ENCODE assay signal across 8 mouse cellular contexts in genomic region chr3:96401832-96402501, GRCm38 (mm10). TPM values are rescaled to one million over a fixed set of nuclear protein-coding genes. Genes with fewer than 3 reads are reported as not detected.
DNase-seq lines count a peak whose midpoint lies in the region; ATAC-seq and TF ChIP-seq lines count a peak whose summit lies in the region.

No protein-coding gene starts in this region.

- H3K9ac ChIP-seq in kidney, postnatal 0 days (ENCODE audit: low read depth, low read length): no peak overlapping the region
- no peak overlapping the region for H3K9ac ChIP-seq in intestine, embryonic 14.5 days (ENCODE audit: low read length)

- ATAC-seq in kidney, postnatal 0 days (replicated peaks; ENCODE audit: low FRiP score, low read depth): no peak; the same call in 1 of the 2 replicates
- peak; percentile 70 for ATAC-seq in intestine, embryonic 14.5 days (replicated peaks; ENCODE audit: low FRiP score, low TSS enrichment, low read depth)

- H3K36me3 ChIP-seq in kidney, postnatal 0 days (ENCODE audit: insufficient read depth, low read length): no peaks in the 10 kb centered on the region
- H3K36me3 ChIP-seq in forebrain, embryonic 10.5 days (replicated peaks): no peaks in the 10 kb centered on the region
- no peaks in the 10 kb centered on the region for H3K36me3 ChIP-seq in intestine, embryonic 14.5 days (ENCODE audit: control insufficient read depth, insufficient read depth, low read length)
- H3K36me3 ChIP-seq in midbrain, embryonic 10.5 days: no peaks in the 10 kb centered on the region

- H3K4me2 ChIP-seq in kidney, postnatal 0 days (ENCODE audit: low read length): peak overlapping the region; percentile 39
- peak overlapping the region; percentile 43 for H3K4me2 ChIP-seq in intestine, embryonic 14.5 days (ENCODE audit: low read length)

- 1% methylated on average over 41 of the region's 41 CpGs for WGBS in kidney, postnatal 0 days
- WGBS in forebrain, embryonic 10.5 days: under 1% methylated on average over 41 of the region's 41 CpGs
- 1% methylated on average over 41 of the region's 41 CpGs for WGBS in intestine, embryonic 14.5 days
- under 1% methylated on average over 41 of the region's 41 CpGs for WGBS in midbrain, embryonic 10.5 days

- H3K4me3 ChIP-seq in kidney, postnatal 0 days (replicated peaks; ENCODE audit: low read depth, low read length): peak overlapping the region; percentile 11; the same call in 1 of the 2 replicates
- peak overlapping the region; percentile 65 for H3K4me3 ChIP-seq in forebrain, embryonic 10.5 days
- H3K4me3 ChIP-seq in intestine, embryonic 14.5 days (ENCODE audit: low read depth, low read length): peak overlapping the region; percentile 33
- H3K4me3 ChIP-seq in midbrain, embryonic 10.5 days: peak overlapping the region; percentile 58

- peaks cover 89% of the 10 kb centered on the region for H3K27me3 ChIP-seq in kidney, postnatal 0 days (ENCODE audit: insufficient read depth, low read length)
- peaks cover 100% of the 10 kb centered on the region for H3K27me3 ChIP-seq in forebrain, embryonic 10.5 days (ENCODE audit: poor library complexity, severe bottlenecking)
- H3K27me3 ChIP-seq in intestine, embryonic 14.5 days (replicated peaks; ENCODE audit: control insufficient read depth, insufficient read depth, low read length): peaks cover 100% of the 10 kb centered on the region
- peaks cover 100% of the 10 kb centered on the region for H3K27me3 ChIP-seq in midbrain, embryonic 10.5 days (ENCODE audit: low read depth, poor library complexity, severe bottlenecking)

- H3K9me3 ChIP-seq in kidney, postnatal 0 days (replicated peaks; ENCODE audit: low read length): no peaks in the 10 kb centered on the region
- H3K9me3 ChIP-seq in forebrain, embryonic 10.5 days: 0 out of 2 replicates have a peak, but pooled peaks cover 5% of the 10 kb centered on the region
- H3K9me3 ChIP-seq in intestine, embryonic 14.5 days (ENCODE audit: control insufficient read depth, low read length): 0 out of 2 replicates have a peak, but pooled peaks cover 2% of the 10 kb centered on the region
- H3K9me3 ChIP-seq in midbrain, embryonic 10.5 days (replicated peaks): 0 out of 2 replicates have a peak, but pooled peaks cover 7% of the 10 kb centered on the region

- H3K27ac ChIP-seq in kidney, postnatal 0 days: no peak overlapping the region
- peak overlapping the region; percentile 56; the same call in 1 of the 2 replicates for H3K27ac ChIP-seq in forebrain, embryonic 10.5 days
- no peak overlapping the region for H3K27ac ChIP-seq in intestine, embryonic 14.5 days (ENCODE audit: low read depth)
- H3K27ac ChIP-seq in midbrain, embryonic 10.5 days (replicated peaks): 0 out of 2 replicates have a peak overlapping the region, but pooled peaks have one; percentile 28

- no peaks in the 10 kb centered on the region for H3K4me1 ChIP-seq in kidney, postnatal 0 days (replicated peaks; ENCODE audit: insufficient read depth, low read length)
- peaks cover 28% of the 10 kb centered on the region for H3K4me1 ChIP-seq in forebrain, embryonic 10.5 days
- 0 out of 2 replicates have a peak, but pooled peaks cover 6% of the 10 kb centered on the region for H3K4me1 ChIP-seq in intestine, embryonic 14.5 days (replicated peaks; ENCODE audit: control insufficient read depth, insufficient read depth, low read length)
- H3K4me1 ChIP-seq in midbrain, embryonic 10.5 days: peaks cover 25% of the 10 kb centered on the region

- no peak for DNase-seq in kidney, postnatal 0 days (ENCODE audit: low spot score)
- DNase-seq in kidney, postnatal 25 days: no peak
- DNase-seq in R1 (ENCODE audit: low read depth, low spot score): peak; percentile 95
- peak; percentile 89 for DNase-seq in forebrain, embryonic 10.5 days (ENCODE audit: extremely low spot score, low spot score)
- peak; percentile 87 for DNase-seq in intestine, embryonic 14.5 days (ENCODE audit: low spot score)
- peak; percentile 87 for DNase-seq in midbrain, embryonic 10.5 days (ENCODE audit: low spot score)
- peak; percentile 48 for DNase-seq in testis, postnatal 10 days (ENCODE audit: low spot score)
- DNase-seq in left cerebral cortex, adult 8-10 months (ENCODE audit: low spot score in 2 of 2): no peak

- TF ChIP-seq CTCF in kidney, postnatal 0 days (IDR thresholded peaks at IDR 0.05; ENCODE audit: low read depth): 0 out of 2 replicates have a peak, but pooled peaks have one; percentile 35

RNA-seq across cellular contexts. Expression of gene BC107364, which starts 50.1 kb away (rescaled TPM):
- 0.40 and 0.51 TPM in 2 replicates for polyA plus RNA-seq in kidney, postnatal 0 days (2015; fragmentation: Nextera tagmentation; extraction: Ambion mirVana)
- 0.20 TPM in 1 of 2 replicates, not detected in the other for polyA plus RNA-seq in forebrain, embryonic 10.5 days (2016; fragmentation: Nextera tagmentation; extraction: Ambion mirVana)
- not detected in 2 replicates for polyA plus RNA-seq in intestine, embryonic 14.5 days (2014; fragmentation: Nextera tagmentation; extraction: Ambion mirVana)
- 0.20 and 0.30 TPM in 2 replicates for polyA plus RNA-seq in midbrain, embryonic 10.5 days (2016; fragmentation: Nextera tagmentation; extraction: Ambion mirVana)
- total RNA-seq in left cerebral cortex, adult 8-10 months (2022): not detected

Comparison
In these comparisons a context has a peak if more than half of its experiments do, and no peak if none do; other contexts are left out.
1. DNase-seq: peak in R1 (single experiment), forebrain, embryonic 10.5 days (single experiment), intestine, embryonic 14.5 days (single experiment), midbrain, embryonic 10.5 days (single experiment) and testis, postnatal 10 days (single experiment); none in kidney, postnatal 0 days (single experiment), kidney, postnatal 25 days (0 of 2) and left cerebral cortex, adult 8-10 months (0 of 2).
2. H3K27ac ChIP-seq: peak in forebrain, embryonic 10.5 days (single experiment) and midbrain, embryonic 10.5 days (single experiment); none in kidney, postnatal 0 days (single experiment) and intestine, embryonic 14.5 days (single experiment).
3. H3K4me3 ChIP-seq: peak in every context shown above with its lines; median percentile 65 in forebrain, embryonic 10.5 days; 58 in midbrain, embryonic 10.5 days; 33 in intestine, embryonic 14.5 days; 11 in kidney, postnatal 0 days.